27 mouse cellular contexts compared by ENCODE assay signal in genomic region chr2:18979675-18980074, GRCm38 (mm10). TPM values are rescaled to one million over a fixed set of nuclear protein-coding genes. Genes with fewer than 3 reads are reported as not detected.
DNase-seq lines count a peak whose midpoint lies in the region; ATAC-seq and TF ChIP-seq lines count a peak whose summit lies in the region.
"Had no signal": no experiment of that assay in that cellular context is flagged by ENCODE, and none has a peak within 500 bp of the region (broad histone marks: within the 10 kb centered on the region; RNA-seq: fewer than 3 reads in every experiment).

No protein-coding gene starts in this region.

- H3K4me2 ChIP-seq in neural tube, embryonic 15.5 days: peak overlapping the region; percentile 7
- H3K4me2 ChIP-seq: forebrain, embryonic 13.5 days; heart, embryonic 11.5 days; hindbrain, embryonic 14.5 days; limb, embryonic 13.5 days; liver, embryonic 13.5 days; midbrain, embryonic 13.5 days had no signal

- intact Hi-C loops in left cerebral cortex, adult 2 months (cut with DNase I): no loop called here
- intact Hi-C loops in left cerebral cortex, postnatal 4 days (cut with DNase I): no loop called here

- peaks cover 38 to 41% of the 10 kb centered on the region in 2 experiments for H3K4me1 ChIP-seq in MEL (ENCODE audit: control insufficient read depth in 1 of 2, insufficient read depth in 2 of 2, low read length in 2 of 2)
- H3K4me1 ChIP-seq in neural tube, embryonic 15.5 days: peaks cover 7% of the 10 kb centered on the region
- H3K4me1 ChIP-seq: forebrain, embryonic 13.5 days had no signal

- H3K4me3 ChIP-seq in left cerebral cortex, adult 2 months: peak overlapping the region; percentile 21; the same call in 1 of the 2 replicates
- no peak overlapping the region for H3K4me3 ChIP-seq in MEL (ENCODE audit: control insufficient read depth in 1 of 2, insufficient read depth in 1 of 2, low read depth in 2 of 2, low read length in 2 of 2)
- no peak overlapping the region for H3K4me3 ChIP-seq in neural tube, embryonic 15.5 days (replicated peaks)
- H3K4me3 ChIP-seq: forebrain, embryonic 13.5 days; limb, embryonic 13.5 days; liver, embryonic 13.5 days; midbrain, embryonic 13.5 days had no signal

- DNase-seq in left cerebral cortex, adult 2 months (ENCODE audit: extremely low spot score in 1 of 2, low spot score in 2 of 2): no peak
- no peak for DNase-seq in left cerebral cortex, postnatal 4 days
- DNase-seq in A20 (ENCODE audit: low read depth, low spot score) (peak; percentile 32), MEL (ENCODE audit: low read depth, low spot score) (peak; percentile 39)
- no peak for DNase-seq in lung, postnatal 14 days
- DNase-seq: adrenal gland, adult 8-10 months; cerebellum, adult 9-10 months; cerebellum, postnatal 36 days; gastrocnemius, postnatal 14 days; heart, postnatal 4 days; kidney, adult 9 months; kidney, postnatal 14 days; liver, embryonic 13.5 days; lung, adult 18-20 months; retina, postnatal 1 day; right cerebral cortex, postnatal 25 days; spleen, adult 18-20 months had no signal

- no peaks in the 10 kb centered on the region for H3K27me3 ChIP-seq in MEL (ENCODE audit: control insufficient read depth in 1 of 2, insufficient read depth in 2 of 2, low read length in 2 of 2)
- no peaks in the 10 kb centered on the region for H3K27me3 ChIP-seq in neural tube, embryonic 15.5 days (replicated peaks)
- H3K27me3 ChIP-seq: CH12.LX; forebrain, embryonic 13.5 days; limb, embryonic 13.5 days; liver, embryonic 13.5 days; midbrain, embryonic 13.5 days had no signal

- peaks cover 33% of the 10 kb centered on the region for H3K79me2 ChIP-seq in MEL (ENCODE audit: control insufficient read depth, insufficient read depth, low read length, poor library complexity)

- H3K9ac ChIP-seq in MEL (ENCODE audit: control insufficient read depth, low read depth, low read length, poor library complexity, severe bottlenecking): no peak overlapping the region
- H3K9ac ChIP-seq in neural tube, embryonic 15.5 days (replicated peaks): no peak overlapping the region
- H3K9ac ChIP-seq: forebrain, embryonic 13.5 days; hindbrain, embryonic 14.5 days; limb, embryonic 13.5 days; liver, embryonic 13.5 days; midbrain, embryonic 13.5 days had no signal

- no peak for ATAC-seq in neural tube, embryonic 15.5 days (ENCODE audit: low FRiP score)
- ATAC-seq: forebrain, embryonic 13.5 days; intestine, postnatal 0 days; lung, postnatal 0 days; midbrain, embryonic 13.5 days had no signal

- 37% methylated on average over 7 of the region's 7 CpGs for WGBS in neural tube, embryonic 15.5 days

- peaks cover 0 to 38% of the 10 kb centered on the region in 2 experiments; a peak in 2 of 4 replicates for H3K36me3 ChIP-seq in MEL (ENCODE audit: control insufficient read depth in 1 of 2, insufficient read depth in 2 of 2, low read length in 2 of 2)
- no peaks in the 10 kb centered on the region for H3K36me3 ChIP-seq in neural tube, embryonic 15.5 days
- H3K36me3 ChIP-seq: limb, embryonic 13.5 days; midbrain, embryonic 13.5 days had no signal

- no peak for TF ChIP-seq CTCF in left cerebral cortex, adult 2 months (IDR thresholded peaks at IDR 0.05)
- TF ChIP-seq CTCF in MEL (IDR thresholded peaks at IDR 0.05 in 2 of 3, conservative IDR thresholded peaks at IDR 0.05 in 1 of 3; ENCODE audit: control insufficient read depth in 1 of 3, insufficient read depth in 1 of 3, low read depth in 2 of 3, low read length in 3 of 3, poor library complexity in 1 of 3, severe bottlenecking in 1 of 3): no peak

- no peak for TF ChIP-seq POLR2A in MEL (IDR thresholded peaks at IDR 0.05; ENCODE audit: control insufficient read depth in 1 of 2, insufficient read depth in 1 of 2, low read depth in 1 of 2, low read length in 2 of 2, poor library complexity in 1 of 2)

- H3K27ac ChIP-seq in left cerebral cortex, adult 2 months: no peak overlapping the region
- H3K27ac ChIP-seq in MEL (ENCODE audit: control insufficient read depth, low read depth, low read length): no peak overlapping the region
- H3K27ac ChIP-seq in neural tube, embryonic 15.5 days (replicated peaks): no peak overlapping the region
- H3K27ac ChIP-seq: forebrain, embryonic 13.5 days; hindbrain, embryonic 14.5 days; limb, embryonic 13.5 days; liver, embryonic 13.5 days; macrophage; midbrain, embryonic 13.5 days had no signal

- TF ChIP-seq RAD21 in MEL (IDR thresholded peaks at IDR 0.05; ENCODE audit: low read depth, low read length): no peak

- no peaks in the 10 kb centered on the region for H3K9me3 ChIP-seq in MEL (replicated peaks; ENCODE audit: insufficient read depth, low read length)
- H3K9me3 ChIP-seq in neural tube, embryonic 15.5 days (replicated peaks): no peaks in the 10 kb centered on the region
- H3K9me3 ChIP-seq: forebrain, embryonic 13.5 days; limb, embryonic 13.5 days; liver, embryonic 13.5 days; midbrain, embryonic 13.5 days had no signal

- no peak for TF ChIP-seq EP300 in MEL (IDR thresholded peaks at IDR 0.05; ENCODE audit: low read depth in 1 of 2, low read length in 2 of 2)

TF ChIP-seq in MEL, 35 proteins besides CTCF, POLR2A, EP300 and RAD21:
- TF ChIP-seq HCFC1 (IDR thresholded peaks at IDR 0.05; ENCODE audit: low read depth, low read length): no peak
- TF ChIP-seq ZNF384 (IDR thresholded peaks at IDR 0.05; ENCODE audit: low read depth, low read length): no peak
- TF ChIP-seq RCOR1 (IDR thresholded peaks at IDR 0.05; ENCODE audit: low read depth, low read length): no peak
- no peak for TF ChIP-seq BHLHE40 (IDR thresholded peaks at IDR 0.05; ENCODE audit: borderline replicate concordance, low read depth, low read length)
- TF ChIP-seq SIN3A (IDR thresholded peaks at IDR 0.05; ENCODE audit: low read length): no peak
- TF ChIP-seq ZKSCAN1 (IDR thresholded peaks at IDR 0.05; ENCODE audit: low read depth, low read length): no peak
- TF ChIP-seq MAZ (IDR thresholded peaks at IDR 0.05; ENCODE audit: low read depth, low read length): no peak
- no peak for TF ChIP-seq POLR2AphosphoS5 (IDR thresholded peaks at IDR 0.05; ENCODE audit: borderline replicate concordance, low read depth, low read length)
- TF ChIP-seq ZC3H11A (IDR thresholded peaks at IDR 0.05; ENCODE audit: low read depth, low read length): no peak
- TF ChIP-seq USF1 (IDR thresholded peaks at IDR 0.05; ENCODE audit: low read depth, low read length): no peak
- TF ChIP-seq E2F4 (IDR thresholded peaks at IDR 0.05; ENCODE audit: borderline replicate concordance, low read depth, low read length): no peak
- TF ChIP-seq POLR2AphosphoS2 (IDR thresholded peaks at IDR 0.05; ENCODE audit: low read length): no peak
- no peak for TF ChIP-seq GABPA (IDR thresholded peaks at IDR 0.05; ENCODE audit: low read depth, low read length)
- TF ChIP-seq KAT2A (conservative IDR thresholded peaks at IDR 0.05; ENCODE audit: low read depth, low read length): no peak
- TF ChIP-seq NRF1 (IDR thresholded peaks at IDR 0.05; ENCODE audit: insufficient read depth, low read depth, low read length, poor library complexity, severe bottlenecking): no peak
- TF ChIP-seq ELF1 (IDR thresholded peaks at IDR 0.05; ENCODE audit: low read depth, low read length): no peak
- TF ChIP-seq CHD1 (IDR thresholded peaks at IDR 0.05; ENCODE audit: low read depth, low read length): no peak
- no peak for TF ChIP-seq MXI1 (IDR thresholded peaks at IDR 0.05; ENCODE audit: low read depth, low read length)
- TF ChIP-seq TCF12 (IDR thresholded peaks at IDR 0.05; ENCODE audit: low read depth, low read length): no peak

RNA-seq across cellular contexts. Expression of gene Pip4k2a, which starts 18.3 kb away (rescaled TPM):
- 10 to 100 TPM; 49.3 to 50.1 TPM for total RNA-seq in left cerebral cortex, adult 2 months (2021)
- total RNA-seq in left cerebral cortex, postnatal 4 days (2021): 10 to 100 TPM; 34.3 to 44.2 TPM
- 7.9 and 11.7 TPM in 2 replicates for total RNA-seq in MEL (2012; rRNA removed)
- polyA plus RNA-seq in MEL (2012; ENCODE audit: insufficient read depth in 1 of 2, insufficient read length in 2 of 2, low read depth in 1 of 2, low replicate concordance in 2 of 2, missing spikeins in 1 of 2): 10 to 100 TPM in 1 of 2 experiments, not detected in 1; 48.5 TPM
- 9.9 and 13.7 TPM in 2 replicates for polyA plus RNA-seq in neural tube, embryonic 15.5 days (2015; fragmentation: Nextera tagmentation; extraction: Ambion mirVana)

RNA-seq across cellular contexts. Expression of gene 4930426L09Rik, which starts 18.5 kb away (rescaled TPM):
- 1 to 10 TPM in 1 of 2 experiments, under 1 TPM in 1; 0.63 to 1.1 TPM for total RNA-seq in left cerebral cortex, adult 2 months (2021)
- under 1 TPM; 0.64 to 0.86 TPM for total RNA-seq in left cerebral cortex, postnatal 4 days (2021)
- total RNA-seq in MEL (2012; rRNA removed): 0.12 and 0.13 TPM in 2 replicates
- polyA plus RNA-seq in MEL (2012; ENCODE audit: insufficient read depth in 1 of 2, insufficient read length in 2 of 2, low read depth in 1 of 2, low replicate concordance in 2 of 2, missing spikeins in 1 of 2): under 1 TPM in 1 of 2 experiments, not detected in 1; 0.19 TPM
- 0.37 and 0.41 TPM in 2 replicates for polyA plus RNA-seq in neural tube, embryonic 15.5 days (2015; fragmentation: Nextera tagmentation; extraction: Ambion mirVana)

Comparison
In these comparisons a context has a peak if more than half of its experiments do, and no peak if none do; other contexts are left out.
1. DNase-seq: peak in A20 (single experiment) and MEL (single experiment); none in left cerebral cortex, adult 2 months (0 of 2), left cerebral cortex, postnatal 4 days (single experiment) and lung, postnatal 14 days (single experiment).